Mouse (Mus musculus): Measurements from ENCODE around the gene Wnt1. TPM values are rescaled to one million over a fixed set of nuclear protein-coding genes. Genes with fewer than 3 reads are reported as not detected.
"Not testable (repeated sequence)": the region's sequence is repeated elsewhere in the genome, so short reads cannot be mapped to it uniquely, and the experiment has no call there.

Gene Wnt1
- not detected in 2 replicates for polyA plus RNA-seq (2015; fragmentation: Nextera tagmentation; extraction: Ambion mirVana)

GRCm38 (mm10) chr15:98789661-98790535, at the start of gene Wnt1:
Gene Wnt1 (plus strand): TSS chr15:98789857.
- Histone ChIP-seq H3K4me2 (ENCODE audit: low read depth, low read length) (peak within 1 kb of the TSS; percentile 39; the same call in 1 of the 2 replicates), H3K27ac (ENCODE audit: low read length) (no peak within 1 kb of the TSS), H3K9me3 (ENCODE audit: control insufficient read depth, low read length) (peaks cover 4% of the 10 kb centered on the region), H3K27me3 (ENCODE audit: control insufficient read depth, insufficient read depth, low read depth, low read length) (peaks cover 77% of the 10 kb centered on the region), H3K4me1 (replicated peaks; ENCODE audit: control insufficient read depth, insufficient read depth, low read length) (peaks cover 20% of the 10 kb centered on the region), H3K4me3 (ENCODE audit: low read length) (peak within 1 kb of the TSS; percentile 30), H3K36me3 (ENCODE audit: control insufficient read depth, insufficient read depth, low read length) (no peaks in the 10 kb centered on the region), H3K9ac (ENCODE audit: low read length) (no peak within 1 kb of the TSS)
- 4% methylated on average over 51 of the region's 51 CpGs for WGBS
- peak; percentile 38; the same call in 1 of the 2 replicates for ATAC-seq (ENCODE audit: low read depth)

- Histone ChIP-seq H3K27me3 (ENCODE audit: control insufficient read depth, insufficient read depth, low read depth, low read length) (no peaks in the 10 kb centered on the region), H3K4me1 (replicated peaks; ENCODE audit: control insufficient read depth, insufficient read depth, low read length) (peaks cover 6% of the 10 kb centered on the region), H3K4me3 (ENCODE audit: low read length) (no peak overlapping the region), H3K9ac (ENCODE audit: low read length) (no peak overlapping the region), H3K27ac (ENCODE audit: low read length) (no peak overlapping the region), H3K9me3 (ENCODE audit: control insufficient read depth, low read length) (0 out of 2 replicates have a peak, but pooled peaks cover 2% of the 10 kb centered on the region), H3K36me3 (ENCODE audit: control insufficient read depth, insufficient read depth, low read length) (peaks cover 27% of the 10 kb centered on the region), H3K4me2 (ENCODE audit: low read depth, low read length) (no peak overlapping the region)
- ATAC-seq (ENCODE audit: low read depth): no peak
- 90% methylated on average over 8 of the region's 8 CpGs for WGBS
Observed at GRCm38 (mm10) chr15:98740219-98740618, 49.4 kb upstream of the Wnt1 start.

GRCm38 (mm10) chr15:98742766-98743428, 46.8 kb upstream of the Wnt1 start:
- Histone ChIP-seq H3K9ac (ENCODE audit: low read length) (no peak overlapping the region), H3K4me1 (replicated peaks; ENCODE audit: control insufficient read depth, insufficient read depth, low read length) (peaks cover 9% of the 10 kb centered on the region), H3K9me3 (ENCODE audit: control insufficient read depth, low read length) (0 out of 2 replicates have a peak, but pooled peaks cover 2% of the 10 kb centered on the region), H3K27me3 (ENCODE audit: control insufficient read depth, insufficient read depth, low read depth, low read length) (no peaks in the 10 kb centered on the region), H3K4me3 (ENCODE audit: low read length) (no peak overlapping the region), H3K27ac (ENCODE audit: low read length) (peak overlapping the region; percentile 91), H3K4me2 (ENCODE audit: low read depth, low read length) (no peak overlapping the region), H3K36me3 (ENCODE audit: control insufficient read depth, insufficient read depth, low read length) (peaks cover 16% of the 10 kb centered on the region)
- WGBS: 68% methylated on average over 8 of the region's 8 CpGs
- peak; percentile 73 for ATAC-seq (ENCODE audit: low read depth)

- H3K4me2 ChIP-seq (ENCODE audit: low read depth, low read length); H3K4me3 ChIP-seq (ENCODE audit: low read length); H3K9ac ChIP-seq (ENCODE audit: low read length); ATAC-seq (ENCODE audit: low read depth); H3K4me1 ChIP-seq (replicated peaks; ENCODE audit: control insufficient read depth, insufficient read depth, low read length); H3K27me3 ChIP-seq (ENCODE audit: control insufficient read depth, insufficient read depth, low read depth, low read length); H3K9me3 ChIP-seq (ENCODE audit: control insufficient read depth, low read length): not testable (repeated sequence)
- WGBS: 77% methylated on average over 3 of the region's 3 CpGs
- Histone ChIP-seq H3K36me3 (ENCODE audit: control insufficient read depth, insufficient read depth, low read length) (peaks cover 15% of the 10 kb centered on the region), H3K27ac (ENCODE audit: low read length) (peak overlapping the region; percentile 91)
Observed at GRCm38 (mm10) chr15:98743863-98744262, 45.8 kb upstream of the Wnt1 start.

GRCm38 (mm10) chr15:98746344-98746965, 43.2 kb upstream of the Wnt1 start:
- Histone ChIP-seq H3K4me2 (ENCODE audit: low read depth, low read length) (no peak overlapping the region), H3K4me1 (replicated peaks; ENCODE audit: control insufficient read depth, insufficient read depth, low read length) (peaks cover 9% of the 10 kb centered on the region), H3K27me3 (ENCODE audit: control insufficient read depth, insufficient read depth, low read depth, low read length) (no peaks in the 10 kb centered on the region), H3K9me3 (ENCODE audit: control insufficient read depth, low read length) (0 out of 2 replicates have a peak, but pooled peaks cover 2% of the 10 kb centered on the region), H3K4me3 (ENCODE audit: low read length) (no peak overlapping the region), H3K27ac (ENCODE audit: low read length) (no peak overlapping the region), H3K36me3 (ENCODE audit: control insufficient read depth, insufficient read depth, low read length) (no peaks in the 10 kb centered on the region), H3K9ac (ENCODE audit: low read length) (no peak overlapping the region)
- ATAC-seq (ENCODE audit: low read depth): no peak
- 65% methylated on average over 10 of the region's 10 CpGs for WGBS

GRCm38 (mm10) chr15:98747296-98747695, 42.4 kb upstream of the Wnt1 start:
- Histone ChIP-seq H3K9me3 (ENCODE audit: control insufficient read depth, low read length) (0 out of 2 replicates have a peak, but pooled peaks cover 2% of the 10 kb centered on the region), H3K4me1 (replicated peaks; ENCODE audit: control insufficient read depth, insufficient read depth, low read length) (peaks cover 9% of the 10 kb centered on the region), H3K27me3 (ENCODE audit: control insufficient read depth, insufficient read depth, low read depth, low read length) (no peaks in the 10 kb centered on the region), H3K9ac (ENCODE audit: low read length) (no peak overlapping the region), H3K36me3 (ENCODE audit: control insufficient read depth, insufficient read depth, low read length) (no peaks in the 10 kb centered on the region), H3K4me2 (ENCODE audit: low read depth, low read length) (no peak overlapping the region), H3K4me3 (ENCODE audit: low read length) (no peak overlapping the region), H3K27ac (ENCODE audit: low read length) (no peak overlapping the region)
- ATAC-seq (ENCODE audit: low read depth): no peak
- WGBS: 61% methylated on average over 6 of the region's 6 CpGs

- no peak overlapping the region for H3K9ac ChIP-seq (ENCODE audit: low read length)
- H3K36me3 ChIP-seq (ENCODE audit: control insufficient read depth, insufficient read depth, low read length): peaks cover 2% of the 10 kb centered on the region; the same call in 1 of the 2 replicates
- no peak overlapping the region for H3K27ac ChIP-seq (ENCODE audit: low read length)
- peaks cover 6% of the 10 kb centered on the region for H3K4me1 ChIP-seq (replicated peaks; ENCODE audit: control insufficient read depth, insufficient read depth, low read length)
- no peak overlapping the region for H3K4me3 ChIP-seq (ENCODE audit: low read length)
- H3K9me3 ChIP-seq (ENCODE audit: control insufficient read depth, low read length): 0 out of 2 replicates have a peak, but pooled peaks cover 2% of the 10 kb centered on the region
- H3K27me3 ChIP-seq (ENCODE audit: control insufficient read depth, insufficient read depth, low read depth, low read length): no peaks in the 10 kb centered on the region
- no peak for ATAC-seq (ENCODE audit: low read depth)
- 81% methylated on average over 2 of the region's 2 CpGs for WGBS
- no peak overlapping the region for H3K4me2 ChIP-seq (ENCODE audit: low read depth, low read length)
Observed at GRCm38 (mm10) chr15:98749093-98749492, 40.6 kb upstream of the Wnt1 start.

GRCm38 (mm10) chr15:98753021-98753423, 36.6 kb upstream of the Wnt1 start:
- H3K36me3 ChIP-seq (ENCODE audit: control insufficient read depth, insufficient read depth, low read length): peaks cover 2% of the 10 kb centered on the region; the same call in 1 of the 2 replicates
- no peak overlapping the region for H3K4me2 ChIP-seq (ENCODE audit: low read depth, low read length)
- H3K9ac ChIP-seq (ENCODE audit: low read length): no peak overlapping the region
- H3K27ac ChIP-seq (ENCODE audit: low read length): no peak overlapping the region
- ATAC-seq (ENCODE audit: low read depth): no peak
- no peak overlapping the region for H3K4me3 ChIP-seq (ENCODE audit: low read length)
- no peaks in the 10 kb centered on the region for H3K4me1 ChIP-seq (replicated peaks; ENCODE audit: control insufficient read depth, insufficient read depth, low read length)
- H3K9me3 ChIP-seq (ENCODE audit: control insufficient read depth, low read length): no peaks in the 10 kb centered on the region
- H3K27me3 ChIP-seq (ENCODE audit: control insufficient read depth, insufficient read depth, low read depth, low read length): no peaks in the 10 kb centered on the region
- WGBS: 65% methylated on average over 8 of the region's 8 CpGs

GRCm38 (mm10) chr15:98754125-98754524, 35.5 kb upstream of the Wnt1 start:
- 83% methylated on average over 2 of the region's 2 CpGs for WGBS
- Histone ChIP-seq H3K4me3 (ENCODE audit: low read length) (no peak overlapping the region), H3K36me3 (ENCODE audit: control insufficient read depth, insufficient read depth, low read length) (peaks cover 2% of the 10 kb centered on the region; the same call in 1 of the 2 replicates), H3K9ac (ENCODE audit: low read length) (no peak overlapping the region), H3K4me2 (ENCODE audit: low read depth, low read length) (no peak overlapping the region), H3K9me3 (ENCODE audit: control insufficient read depth, low read length) (no peaks in the 10 kb centered on the region), H3K27ac (ENCODE audit: low read length) (no peak overlapping the region), H3K4me1 (replicated peaks; ENCODE audit: control insufficient read depth, insufficient read depth, low read length) (no peaks in the 10 kb centered on the region), H3K27me3 (ENCODE audit: control insufficient read depth, insufficient read depth, low read depth, low read length) (no peaks in the 10 kb centered on the region)
- ATAC-seq (ENCODE audit: low read depth): no peak
